Mouse (Mus musculus) lung, postnatal 0 days (tissue): ENCODE data around the gene Pabpc6. TPM values are rescaled to one million over a fixed set of nuclear protein-coding genes. Genes with fewer than 3 reads are reported as not detected.

Source experiments
- ATAC-seq: fragments of 200-750 bp; cut with Nextera tagmentation; 2 replicates; pipeline ENCODE4 v1.8.0; 2017; ENCODE audit warnings: moderate library complexity
- DNase-seq: peaks from one replicate; pipeline ENCODE4 v3.0.0-alpha.2; 2016; ENCODE audit warnings: low spot score
- H3K27ac ChIP-seq: fragments of 300-500 bp; sonication (generic); 2 replicates; pipeline ENCODE4 v1.5.1; 2014; ENCODE audit warnings: antibody characterized with exemption, mild to moderate bottlenecking, low read length, mixed read lengths
- H3K27me3 ChIP-seq: fragments of 300-500 bp; sonication (generic); replicated peaks from 2 replicates; pipeline ENCODE4 v1.6.1; 2014; ENCODE audit warnings: low read length, mixed read lengths; ENCODE audit not compliant: insufficient read depth
- H3K36me3 ChIP-seq: fragments of 300-500 bp; sonication (generic); 2 replicates; pipeline ENCODE4 v1.6.1; 2014; ENCODE audit warnings: low read length, mixed read lengths; ENCODE audit not compliant: insufficient read depth
- H3K4me1 ChIP-seq: fragments of 300-500 bp; sonication (generic); 2 replicates; pipeline ENCODE4 v1.6.1; 2014; ENCODE audit warnings: antibody characterized with exemption, low read depth, low read length, mixed read lengths; ENCODE audit not compliant: insufficient read depth
- H3K4me2 ChIP-seq: fragments of 300-500 bp; sonication (generic); replicated peaks from 2 replicates; pipeline ENCODE4 v1.6.1; 2014; ENCODE audit warnings: low read depth, mild to moderate bottlenecking, low read length, moderate library complexity, mixed read lengths
- H3K4me3 ChIP-seq: fragments of 300-500 bp; sonication (generic); 2 replicates; pipeline ENCODE4 v1.5.1; 2014; ENCODE audit warnings: low read depth, low read length
- H3K9ac ChIP-seq: fragments of 300-500 bp; sonication (generic); replicated peaks from 2 replicates; pipeline ENCODE4 v1.6.1; 2014; ENCODE audit warnings: low read depth, mild to moderate bottlenecking
- H3K9me3 ChIP-seq: fragments of 300-500 bp; sonication (generic); 2 replicates; pipeline ENCODE4 v1.6.1; 2016; ENCODE audit warnings: low read length, mixed read lengths
- CTCF ChIP-seq: IDR thresholded peaks from 2 replicates; pipeline ENCODE4 v1.5.1; 2016; ENCODE audit warnings: antibody characterized with exemption, mild to moderate bottlenecking
- EP300 ChIP-seq: IDR thresholded peaks from 2 replicates; pipeline ENCODE4 v1.6.1; 2016; ENCODE audit warnings: antibody characterized with exemption, mild to moderate bottlenecking, control low read depth
- polyA plus RNA-seq: library from polyadenylated mRNA; unstranded; fragments of >200 nt; fragmentation: Nextera tagmentation; extraction: Ambion mirVana; gene quantifications from 2 replicates; pipeline ENCODE4 v1.2.1, GENCODE M21; 2015

Gene Pabpc6
- polyA plus RNA-seq, 1 experiment from 2014 or later = not detected

DNA sequence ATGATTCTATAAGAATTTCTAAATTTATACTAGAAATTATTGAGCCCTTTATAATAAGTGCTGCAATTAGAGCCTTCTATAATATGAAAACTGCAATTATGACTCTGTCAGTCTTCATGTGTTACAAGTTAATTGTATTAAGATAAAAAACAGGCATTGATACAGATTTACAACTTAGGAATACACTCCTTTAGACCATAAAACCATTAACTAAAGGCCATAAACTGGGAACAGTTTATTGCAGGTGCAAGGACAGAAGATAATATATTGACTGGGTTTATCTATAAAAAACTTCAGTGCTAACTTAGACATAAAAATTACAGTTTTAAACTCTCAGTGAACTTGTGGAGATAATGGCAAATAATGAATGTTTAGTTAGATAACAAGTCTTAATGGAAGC is 42.5 kb downstream of the Pabpc6 start:
- Histone ChIP-seq H3K4me3 (no peak overlapping the region), H3K27me3 (no peaks in the 10 kb centered on the region), H3K9me3 (no peaks in the 10 kb centered on the region), H3K4me2 (no peak overlapping the region), H3K36me3 (no peaks in the 10 kb centered on the region), H3K4me1 (no peaks in the 10 kb centered on the region), H3K9ac (no peak overlapping the region), H3K27ac (no peak overlapping the region)
- ATAC-seq = no peak
- TF ChIP-seq EP300 (no peak), CTCF (no peak)
- no peak for DNase-seq

Other genes with a start within 250 kb of the Pabpc6 start
- not detected in 2 replicates for gene Gm17728, start 247.7 kb downstream of the Pabpc6 start, polyA plus RNA-seq